Mouse (Mus musculus): ENCODE measurements around the gene Hcn1. TPM values are rescaled to one million over a fixed set of nuclear protein-coding genes. Genes with fewer than 3 reads are reported as not detected.

The Hcn1 gene
- total and polyA plus RNA-seq, 2 experiments from 2014 or later: 0.07 to 0.08 TPM

DNA sequence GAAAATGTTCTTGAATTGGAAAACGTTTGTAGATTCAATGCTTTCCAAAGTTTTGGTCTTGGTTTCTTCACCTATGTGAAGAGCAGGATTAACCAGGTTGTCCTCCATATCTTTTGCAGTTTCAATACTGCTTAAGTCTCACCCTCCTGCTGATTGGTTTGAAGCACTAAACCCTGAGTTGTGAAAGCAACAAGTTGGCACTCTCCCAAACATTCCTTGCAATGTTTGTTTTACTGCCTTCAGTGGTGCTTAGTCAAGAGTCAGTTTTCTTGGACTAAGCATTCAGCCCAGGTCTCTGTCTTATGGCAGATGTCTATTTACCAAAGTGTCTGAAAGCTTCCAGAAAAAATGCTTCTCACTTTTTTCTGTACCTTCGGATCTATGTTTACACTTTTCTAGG, 67.2 kb downstream of the Hcn1 start:
- no peaks in the 10 kb centered on the region for H3K27me3 ChIP-seq (ENCODE audit: control insufficient read depth, insufficient read depth, low read length)
- TF ChIP-seq CTCF (IDR thresholded peaks at IDR 0.05; ENCODE audit: low read depth) (no peak), EP300 (IDR thresholded peaks at IDR 0.05; ENCODE audit: low read depth) (no peak)
- H3K4me3 ChIP-seq (ENCODE audit: low read depth, low read length): no peak overlapping the region
- WGBS: 30% methylated on average over 2 of the region's 2 CpGs
- no peaks in the 10 kb centered on the region for H3K9me3 ChIP-seq (replicated peaks; ENCODE audit: control insufficient read depth, low read length)
- peaks cover 4% of the 10 kb centered on the region; the same call in 1 of the 2 replicates for H3K4me1 ChIP-seq (ENCODE audit: control insufficient read depth, insufficient read depth)
- peak; percentile 16 for DNase-seq (ENCODE audit: low spot score)
- no peak overlapping the region for H3K4me2 ChIP-seq (ENCODE audit: low read depth, low read length)
- no peak overlapping the region for H3K27ac ChIP-seq (ENCODE audit: low read depth)
- no peak for ATAC-seq (ENCODE audit: insufficient read depth, low read depth)
- no peaks in the 10 kb centered on the region for H3K36me3 ChIP-seq (replicated peaks; ENCODE audit: control insufficient read depth, insufficient read depth, low read length)
- H3K9ac ChIP-seq (replicated peaks; ENCODE audit: low read depth, low read length): no peak overlapping the region

GRCm38 (mm10) chr13:117671851-117672250, 69.7 kb downstream of the Hcn1 start:
- DNase-seq (ENCODE audit: low spot score) (no peak), ATAC-seq (ENCODE audit: insufficient read depth, low read depth) (no peak)
- no peak overlapping the region for H3K27ac ChIP-seq (ENCODE audit: low read depth)
- no peak overlapping the region for H3K4me2 ChIP-seq (ENCODE audit: low read depth, low read length)
- no peak for TF ChIP-seq EP300 (IDR thresholded peaks at IDR 0.05; ENCODE audit: low read depth)
- TF ChIP-seq CTCF (IDR thresholded peaks at IDR 0.05; ENCODE audit: low read depth): no peak
- H3K27me3 ChIP-seq (ENCODE audit: control insufficient read depth, insufficient read depth, low read length): no peaks in the 10 kb centered on the region
- H3K4me1 ChIP-seq (ENCODE audit: control insufficient read depth, insufficient read depth): peaks cover 4% of the 10 kb centered on the region; the same call in 1 of the 2 replicates
- no peak overlapping the region for H3K4me3 ChIP-seq (ENCODE audit: low read depth, low read length)
- no peaks in the 10 kb centered on the region for H3K9me3 ChIP-seq (replicated peaks; ENCODE audit: control insufficient read depth, low read length)
- H3K36me3 ChIP-seq (replicated peaks; ENCODE audit: control insufficient read depth, insufficient read depth, low read length): no peaks in the 10 kb centered on the region
- WGBS: 94% methylated on average over 1 of the region's 1 CpGs
- no peak overlapping the region for H3K9ac ChIP-seq (replicated peaks; ENCODE audit: low read depth, low read length)

- Histone ChIP-seq H3K4me2 (ENCODE audit: low read depth, low read length) (no peak overlapping the region), H3K9ac (replicated peaks; ENCODE audit: low read depth, low read length) (no peak overlapping the region), H3K36me3 (replicated peaks; ENCODE audit: control insufficient read depth, insufficient read depth, low read length) (no peaks in the 10 kb centered on the region), H3K4me3 (ENCODE audit: low read depth, low read length) (no peak overlapping the region), H3K27ac (ENCODE audit: low read depth) (no peak overlapping the region), H3K9me3 (replicated peaks; ENCODE audit: control insufficient read depth, low read length) (no peaks in the 10 kb centered on the region), H3K27me3 (ENCODE audit: control insufficient read depth, insufficient read depth, low read length) (no peaks in the 10 kb centered on the region), H3K4me1 (ENCODE audit: control insufficient read depth, insufficient read depth) (no peaks in the 10 kb centered on the region)
- no peak for TF ChIP-seq CTCF (IDR thresholded peaks at IDR 0.05; ENCODE audit: low read depth)
- no peak for TF ChIP-seq EP300 (IDR thresholded peaks at IDR 0.05; ENCODE audit: low read depth)
- WGBS: 77% methylated on average over 5 of the region's 5 CpGs
- ATAC-seq (ENCODE audit: insufficient read depth, low read depth): no peak
- no peak for DNase-seq (ENCODE audit: low spot score)
These were observed 74.3 kb downstream of the Hcn1 start for GRCm38 (mm10) chr13:117676418-117676817.

GRCm38 (mm10) chr13:117687670-117688069, 85.5 kb downstream of the Hcn1 start:
- TF ChIP-seq EP300 (IDR thresholded peaks at IDR 0.05; ENCODE audit: low read depth) (no peak), CTCF (IDR thresholded peaks at IDR 0.05; ENCODE audit: low read depth) (no peak)

GRCm38 (mm10) chr13:117694729-117695332, 92.7 kb downstream of the Hcn1 start:
- WGBS: 78% methylated on average over 1 of the region's 1 CpGs
- Histone ChIP-seq H3K4me1 (ENCODE audit: control insufficient read depth, insufficient read depth) (no peaks in the 10 kb centered on the region), H3K9me3 (replicated peaks; ENCODE audit: control insufficient read depth, low read length) (no peaks in the 10 kb centered on the region), H3K27ac (ENCODE audit: low read depth) (no peak overlapping the region), H3K4me3 (ENCODE audit: low read depth, low read length) (no peak overlapping the region), H3K4me2 (ENCODE audit: low read depth, low read length) (no peak overlapping the region), H3K27me3 (ENCODE audit: control insufficient read depth, insufficient read depth, low read length) (no peaks in the 10 kb centered on the region), H3K9ac (replicated peaks; ENCODE audit: low read depth, low read length) (no peak overlapping the region), H3K36me3 (replicated peaks; ENCODE audit: control insufficient read depth, insufficient read depth, low read length) (no peaks in the 10 kb centered on the region)
- DNase-seq (ENCODE audit: low spot score) (no peak), ATAC-seq (ENCODE audit: insufficient read depth, low read depth) (no peak)
- no peak for TF ChIP-seq EP300 (IDR thresholded peaks at IDR 0.05; ENCODE audit: low read depth)

More at GRCm38 (mm10) chr13:117687670-117688069, 85.5 kb downstream of the Hcn1 start:
- ATAC-seq (ENCODE audit: insufficient read depth, low read depth) (no peak), DNase-seq (ENCODE audit: low spot score) (no peak)
- no peaks in the 10 kb centered on the region for H3K27me3 ChIP-seq (ENCODE audit: control insufficient read depth, insufficient read depth, low read length)
- no peak overlapping the region for H3K9ac ChIP-seq (replicated peaks; ENCODE audit: low read depth, low read length)
- H3K4me3 ChIP-seq (ENCODE audit: low read depth, low read length): no peak overlapping the region
- WGBS: 84% methylated on average over 7 of the region's 7 CpGs
- H3K27ac ChIP-seq (ENCODE audit: low read depth): no peak overlapping the region
- H3K4me1 ChIP-seq (ENCODE audit: control insufficient read depth, insufficient read depth): no peaks in the 10 kb centered on the region
- no peaks in the 10 kb centered on the region for H3K36me3 ChIP-seq (replicated peaks; ENCODE audit: control insufficient read depth, insufficient read depth, low read length)
- H3K9me3 ChIP-seq (replicated peaks; ENCODE audit: control insufficient read depth, low read length): no peaks in the 10 kb centered on the region
- no peak overlapping the region for H3K4me2 ChIP-seq (ENCODE audit: low read depth, low read length)

DNA sequence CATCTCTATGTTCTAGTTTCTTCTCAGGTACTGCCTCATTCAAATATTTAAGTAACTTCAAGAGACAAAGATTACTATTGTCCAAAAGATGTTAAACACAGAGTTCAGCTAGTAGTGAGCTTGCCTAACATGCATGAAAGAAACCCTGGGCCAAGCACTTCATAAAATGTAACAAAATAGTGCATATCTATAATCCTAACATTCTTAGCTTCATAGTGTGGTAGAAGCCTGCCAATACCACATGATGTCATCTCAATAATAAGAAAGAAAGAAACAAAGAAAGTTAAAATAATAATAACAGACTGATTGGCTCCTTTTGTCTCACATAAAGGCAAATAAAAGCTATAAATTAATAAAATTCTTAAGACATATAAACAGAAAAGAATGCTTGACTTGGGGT, 103.5 kb downstream of the Hcn1 start:
- H3K4me2 ChIP-seq (ENCODE audit: low read depth, low read length): no peak overlapping the region
- no peak overlapping the region for H3K27ac ChIP-seq (ENCODE audit: low read depth)
- no peaks in the 10 kb centered on the region for H3K36me3 ChIP-seq (replicated peaks; ENCODE audit: control insufficient read depth, insufficient read depth, low read length)
- ATAC-seq (ENCODE audit: insufficient read depth, low read depth): no peak
- H3K27me3 ChIP-seq (ENCODE audit: control insufficient read depth, insufficient read depth, low read length): no peaks in the 10 kb centered on the region
- H3K9ac ChIP-seq (replicated peaks; ENCODE audit: low read depth, low read length): no peak overlapping the region
- peaks cover 13% of the 10 kb centered on the region for H3K4me1 ChIP-seq (ENCODE audit: control insufficient read depth, insufficient read depth)
- no peak for TF ChIP-seq EP300 (IDR thresholded peaks at IDR 0.05; ENCODE audit: low read depth)
- TF ChIP-seq CTCF (IDR thresholded peaks at IDR 0.05; ENCODE audit: low read depth): no peak
- no peak overlapping the region for H3K4me3 ChIP-seq (ENCODE audit: low read depth, low read length)
- H3K9me3 ChIP-seq (replicated peaks; ENCODE audit: control insufficient read depth, low read length): no peaks in the 10 kb centered on the region
- no peak for DNase-seq (ENCODE audit: low spot score)

Data from heart, postnatal 0 days (tissue).